Mouse (Mus musculus) limb, embryonic 11.5 days (tissue): ENCODE data around the gene Clec4a2. TPM values are rescaled to one million over a fixed set of nuclear protein-coding genes. Genes with fewer than 3 reads are reported as not detected.
"Not testable (repeated sequence)": the region's sequence is repeated elsewhere in the genome, so short reads cannot be mapped to it uniquely, and the experiment has no call there.

Experiments
- ATAC-seq: fragments of 200-750 bp; cut with Nextera tagmentation; 2 replicates; pipeline ENCODE4 v1.8.0; 2017; ENCODE audit warnings: low read depth; ENCODE audit not compliant: insufficient number of reproducible peaks, low FRiP score, low TSS enrichment
- DNase-seq: peaks from one replicate; pipeline ENCODE4 v3.0.0-alpha.2; 2015; ENCODE audit warnings: low spot score
- H3K27ac ChIP-seq: fragments of 300-500 bp; sonication (generic); replicated peaks from 2 replicates; pipeline ENCODE4 v1.5.1; 2014; ENCODE audit warnings: low read depth, mild to moderate bottlenecking, low read length
- H3K27me3 ChIP-seq: fragments of 300-500 bp; sonication (generic); 2 replicates; pipeline ENCODE4 v1.6.1; 2014; ENCODE audit warnings: mild to moderate bottlenecking, low read length, mixed read lengths; ENCODE audit not compliant: control insufficient read depth, insufficient read depth
- H3K36me3 ChIP-seq: fragments of 300-500 bp; sonication (generic); 2 replicates; pipeline ENCODE4 v1.6.1; 2014; ENCODE audit warnings: mild to moderate bottlenecking, low read length, moderate library complexity, mixed read lengths; ENCODE audit not compliant: control insufficient read depth, insufficient read depth
- H3K4me1 ChIP-seq: fragments of 300-500 bp; sonication (generic); 2 replicates; pipeline ENCODE4 v1.6.1; 2014; ENCODE audit warnings: low read length, mixed read lengths; ENCODE audit not compliant: control insufficient read depth, insufficient read depth
- H3K4me2 ChIP-seq: fragments of 300-500 bp; sonication (generic); 2 replicates; pipeline ENCODE4 v1.6.1; 2014; ENCODE audit warnings: low read depth, mild to moderate bottlenecking, moderate library complexity; ENCODE audit not compliant: severe bottlenecking
- H3K4me3 ChIP-seq: fragments of 300-500 bp; sonication (generic); 2 replicates; pipeline ENCODE4 v1.5.1; 2014; ENCODE audit warnings: low read depth, low read length
- H3K9ac ChIP-seq: fragments of 300-500 bp; sonication (generic); 2 replicates; pipeline ENCODE4 v1.6.1; 2014; ENCODE audit warnings: mild to moderate bottlenecking, low read length
- H3K9me3 ChIP-seq: fragments of 300-500 bp; sonication (generic); 2 replicates; pipeline ENCODE4 v1.6.1; 2016; ENCODE audit warnings: low read length; ENCODE audit not compliant: control insufficient read depth
- WGBS: fragments of 180-500 bp; shearing (Covaris S2); extraction: QIAGEN DNeasy Blood & Tissue Kit; methylation state at CpG from one replicate; pipeline ENCODE4 v1.1.7; 2014; 5-methylcytosine and 5-hydroxymethylcytosine counted together
- polyA plus RNA-seq: library from polyadenylated mRNA; unstranded; fragments of >200 nt; fragmentation: Nextera tagmentation; extraction: Ambion mirVana; gene quantifications from 2 replicates; pipeline ENCODE4 v1.2.1, GENCODE M21; 2014

Gene Clec4a2
- polyA plus RNA-seq, 1 experiment from 2014 or later, result 0.53 TPM

- no peak overlapping the region for H3K9ac ChIP-seq
- H3K4me2 ChIP-seq, result no peak overlapping the region
- H3K27me3 ChIP-seq, result no peaks in the 10 kb centered on the region
These were observed 69.3 kb downstream of the Clec4a2 start for GRCm38 (mm10) chr6:123175549-123175948.

GRCm38 (mm10) chr6:123184862-123185261, 78.6 kb downstream of the Clec4a2 start:
- not testable (repeated sequence) for H3K27ac ChIP-seq, H3K9ac ChIP-seq, DNase-seq, H3K36me3 ChIP-seq, H3K4me1 ChIP-seq, H3K4me2 ChIP-seq, ATAC-seq, H3K27me3 ChIP-seq, H3K9me3 ChIP-seq, H3K4me3 ChIP-seq
- 76% methylated on average over 2 of the region's 2 CpGs for WGBS

More at GRCm38 (mm10) chr6:123175549-123175948, 69.3 kb downstream of the Clec4a2 start:
- Histone ChIP-seq H3K27ac (no peak overlapping the region), H3K9me3 (peaks cover 2% of the 10 kb centered on the region; the same call in 1 of the 2 replicates), H3K36me3 (no peaks in the 10 kb centered on the region), H3K4me3 (no peak overlapping the region), H3K4me1 (no peaks in the 10 kb centered on the region)
- ATAC-seq, result no peak
- DNase-seq, result no peak
- 82% methylated on average over 1 of the region's 1 CpGs for WGBS

Other genes with a start within 250 kb of the Clec4a2 start
- gene Necap1, start 232.0 kb upstream of the Clec4a2 start, polyA plus RNA-seq, result 59.0 and 61.5 TPM in 2 replicates
- gene Clec4a1, start 184.6 kb upstream of the Clec4a2 start, polyA plus RNA-seq, result 0.64 and 0.99 TPM in 2 replicates
- 0.28 and 0.92 TPM in 2 replicates for gene Clec4a3, start 153.9 kb upstream of the Clec4a2 start, polyA plus RNA-seq
- not detected in 2 replicates for gene Clec4a4, start 116.1 kb upstream of the Clec4a2 start, polyA plus RNA-seq
- not detected in 2 replicates for gene Clec4b1, start 56.5 kb upstream of the Clec4a2 start, polyA plus RNA-seq
- not detected in 2 replicates for gene Clec4b2, start 66.5 kb downstream of the Clec4a2 start, polyA plus RNA-seq
- 0.17 and 0.28 TPM in 2 replicates for gene Clec4n, start 123.4 kb downstream of the Clec4a2 start, polyA plus RNA-seq
- gene Clec4d, start 155.7 kb downstream of the Clec4a2 start, polyA plus RNA-seq, result 0.11 TPM in 1 of 2 replicates, not detected in the other
- gene Clec4e, start 183.4 kb downstream of the Clec4a2 start, polyA plus RNA-seq, result not detected in 2 replicates
- gene Vmn2r19, start 201.9 kb downstream of the Clec4a2 start, polyA plus RNA-seq, result not detected in 2 replicates